Mouse (Mus musculus): ENCODE data around the gene Palld.

DNA sequence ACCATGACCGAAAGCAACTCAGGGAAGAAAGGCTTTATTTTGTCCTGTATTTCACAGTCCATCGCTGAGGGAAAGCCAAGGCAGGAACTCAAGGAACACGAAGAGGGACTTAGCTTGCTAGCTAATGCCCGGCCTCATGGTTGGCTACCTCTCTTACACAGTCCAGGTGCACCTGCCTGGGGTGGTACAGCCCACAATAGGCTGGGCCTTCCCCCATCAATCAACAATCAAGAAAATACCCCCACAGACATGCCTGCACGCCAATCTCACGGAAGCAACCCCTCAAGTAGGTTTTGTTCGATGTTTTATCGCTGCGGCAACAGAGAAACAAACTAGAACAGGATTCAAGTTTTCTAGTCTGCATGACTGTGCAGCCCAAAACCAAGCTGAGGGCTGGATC is 426.3 kb downstream of the Palld start:
- TF ChIP-seq CTCF (IDR thresholded peaks at IDR 0.05; ENCODE audit: extremely low read depth, insufficient read depth, insufficient read length, insufficient replicate concordance): no peak
- TF ChIP-seq POLR2A (IDR thresholded peaks at IDR 0.05; ENCODE audit: low read depth, low read length): no peak

Measured in spleen, adult 2 months (tissue).